Mouse (Mus musculus) frontal cortex, postnatal 14 days (tissue): ENCODE measurements around the gene Prex1.

Source experiments
- DNase-seq, 2 experiments: peaks; one replicate each; pipeline ENCODE4 v3.0.0; 2022; ENCODE audit warnings: low spot score in 2 of 2

Gene Prex1

DNA sequence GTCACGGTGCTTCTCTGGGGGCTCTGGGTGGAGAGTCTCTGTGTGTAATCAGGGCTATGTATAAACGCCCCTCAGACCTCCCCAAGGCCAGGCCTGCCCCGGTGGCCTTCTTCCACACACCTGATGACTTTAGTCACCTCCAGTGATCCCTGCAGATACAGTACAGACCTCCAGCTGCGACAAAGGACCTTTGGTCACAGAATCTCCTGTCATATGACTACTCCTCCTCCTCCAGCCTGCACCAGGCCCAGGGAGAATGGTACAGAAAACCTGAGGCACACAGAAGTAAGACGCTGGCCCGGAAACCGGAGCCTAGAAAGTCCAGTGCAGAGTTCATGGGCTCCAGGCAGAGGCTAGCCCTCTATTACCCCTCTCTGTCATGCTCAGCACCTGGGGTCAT is 152.8 kb downstream of the Prex1 start:
- no peak for DNase-seq

GRCm38 (mm10) chr2:166559531-166559930 is 154.1 kb downstream of the Prex1 start:
- no peak for DNase-seq

GRCm38 (mm10) chr2:166555508-166555907 is 158.1 kb downstream of the Prex1 start:
- DNase-seq = peak in 1 of 2 experiments; percentile 49

- no peak for DNase-seq
Observed at GRCm38 (mm10) chr2:166554169-166554505, 159.5 kb downstream of the Prex1 start.

DNA sequence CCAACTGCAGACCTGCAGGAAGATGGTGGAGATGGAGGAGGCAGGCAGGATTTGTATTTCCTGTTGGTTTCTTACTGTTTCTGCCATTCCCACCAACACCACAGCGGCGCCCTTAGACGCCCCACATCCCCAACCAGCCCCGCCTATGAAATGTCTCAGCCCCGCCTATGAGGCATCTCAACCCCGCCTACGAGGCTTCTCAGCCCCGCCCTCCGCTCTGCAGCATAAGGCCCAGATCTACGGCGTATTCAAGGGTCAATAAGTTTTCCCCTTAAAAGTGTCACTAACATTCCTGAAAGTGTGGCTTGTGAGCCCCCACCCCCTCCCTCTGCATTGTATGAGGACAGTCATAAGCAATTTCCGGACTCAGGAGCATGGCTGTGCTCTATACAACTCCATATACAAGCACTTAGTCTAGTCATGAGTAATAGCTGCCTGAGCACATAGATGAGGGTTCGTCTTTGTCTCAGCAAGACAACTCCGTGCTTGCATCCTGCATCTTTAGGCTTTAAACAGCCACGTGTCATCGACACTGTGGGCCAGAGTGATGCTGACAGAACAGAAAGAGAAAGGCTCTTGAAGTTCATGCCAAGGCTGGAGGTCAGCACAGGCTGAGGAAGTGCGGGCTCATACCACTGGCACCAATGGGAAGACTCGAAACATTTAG is 160.0 kb downstream of the Prex1 start:
- no peak for DNase-seq

- DNase-seq = no peak
Observed at GRCm38 (mm10) chr2:166552657-166553056, 161.0 kb downstream of the Prex1 start.

DNA sequence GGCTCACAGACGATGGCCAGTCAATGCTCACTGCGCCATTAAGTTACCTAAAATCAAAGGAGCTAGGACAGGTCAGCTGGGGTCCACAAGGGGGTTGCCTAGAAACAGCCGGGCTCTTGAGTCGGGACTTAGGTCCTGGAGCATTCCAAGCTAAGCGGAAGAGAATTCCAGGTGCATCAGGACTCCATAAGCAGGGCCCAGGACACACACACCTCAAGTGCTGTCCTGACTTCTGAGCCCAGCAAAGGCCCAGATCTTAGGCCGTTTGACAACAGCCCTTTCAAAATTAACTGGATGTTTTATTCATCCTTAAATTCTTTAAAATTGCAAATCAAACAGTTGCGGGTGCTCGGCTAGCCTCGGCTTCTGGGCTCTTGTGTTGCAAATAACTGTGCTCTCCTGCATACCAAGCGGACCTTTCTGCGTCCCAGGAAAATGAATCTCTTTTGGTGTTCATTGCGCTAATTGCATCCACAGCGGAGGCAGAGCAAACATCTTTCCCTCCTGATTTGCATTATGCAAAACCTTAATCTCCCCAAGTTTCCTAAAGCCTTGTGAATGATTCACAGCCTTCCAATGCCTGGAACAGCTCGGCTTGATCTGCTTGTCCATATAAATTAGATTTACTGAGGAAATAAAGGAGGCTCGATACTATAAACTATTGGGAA is 161.7 kb downstream of the Prex1 start:
- DNase-seq = no peak

DNA sequence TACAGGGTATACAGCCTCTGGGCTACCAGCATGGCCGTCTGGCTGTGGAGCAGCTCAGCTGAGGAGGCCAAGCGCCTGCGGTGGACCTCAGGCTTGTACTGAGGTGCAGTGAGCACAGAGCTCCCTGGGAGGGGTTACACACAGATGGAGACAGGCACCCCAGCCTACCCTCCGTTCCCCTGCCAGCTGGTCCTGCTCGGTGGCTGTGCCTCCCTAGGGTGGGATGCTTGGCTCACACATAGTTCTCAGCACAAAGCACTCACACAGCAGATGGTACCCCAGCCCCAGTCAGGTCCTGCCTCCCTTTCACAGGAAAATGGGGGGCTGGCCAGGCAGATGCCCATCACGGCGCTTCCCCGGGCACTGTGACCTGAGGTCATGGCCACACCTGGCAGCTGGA is 163.8 kb downstream of the Prex1 start:
- DNase-seq = no peak

DNA sequence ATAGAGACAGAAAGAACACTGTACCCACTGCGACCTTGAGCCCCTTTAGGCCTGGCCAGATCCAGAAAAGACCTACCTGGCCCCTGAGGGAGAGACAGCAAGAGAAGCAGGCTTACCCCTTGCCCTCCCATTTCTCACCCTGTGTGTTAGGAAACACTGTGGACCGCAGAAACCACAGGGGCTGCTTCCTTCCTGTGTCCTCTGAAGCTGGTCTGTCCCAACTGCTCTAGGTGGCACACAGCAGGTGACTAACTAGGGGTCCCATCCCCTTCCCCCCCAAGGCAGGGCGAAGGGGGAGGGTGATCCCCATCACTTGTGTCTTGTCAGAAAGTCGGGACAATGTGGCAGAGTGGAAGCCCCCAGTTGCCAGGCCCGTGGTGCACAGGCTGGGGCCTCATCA is 164.6 kb downstream of the Prex1 start:
- no peak for DNase-seq

- no peak for DNase-seq
Observed at GRCm38 (mm10) chr2:166545580-166545979, 168.1 kb downstream of the Prex1 start.

DNA sequence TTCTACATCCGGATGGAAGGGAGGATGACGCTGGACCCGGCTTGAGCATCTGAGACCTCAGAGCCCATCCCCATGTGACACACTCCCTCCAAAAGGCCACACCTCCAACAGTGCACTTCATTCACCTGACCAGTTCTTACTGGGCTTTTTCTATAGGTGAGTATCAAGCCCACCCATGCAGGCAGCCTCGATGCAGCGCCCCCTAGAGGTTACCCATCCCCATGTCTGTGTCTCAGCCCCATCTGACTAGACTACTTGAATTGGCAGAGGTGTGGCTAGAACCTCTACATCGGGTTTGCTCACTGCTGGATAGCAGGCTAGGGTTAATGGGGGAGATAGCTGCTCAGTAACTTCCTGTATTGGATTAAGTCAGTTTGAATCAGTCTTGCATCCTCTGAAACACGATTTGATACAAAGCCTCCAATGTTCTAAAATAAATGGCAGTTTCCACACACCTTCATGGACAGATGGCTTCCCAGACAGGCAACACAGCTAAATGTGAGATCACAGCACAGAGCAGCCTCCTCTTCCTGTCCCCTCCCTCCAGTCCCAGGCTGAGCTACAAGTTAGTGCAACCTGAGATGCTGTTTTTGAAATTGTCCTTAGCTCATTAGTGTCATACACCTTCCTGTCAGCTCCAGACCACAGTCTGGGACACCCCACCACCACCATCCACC is 168.9 kb downstream of the Prex1 start:
- no peak for DNase-seq

- DNase-seq = no peak
Observed at GRCm38 (mm10) chr2:166541112-166541928, 172.3 kb downstream of the Prex1 start.

- no peak for DNase-seq
Observed at GRCm38 (mm10) chr2:166540216-166540615, 173.4 kb downstream of the Prex1 start.

GRCm38 (mm10) chr2:166536896-166537295 is 176.7 kb downstream of the Prex1 start:
- DNase-seq = no peak

DNA sequence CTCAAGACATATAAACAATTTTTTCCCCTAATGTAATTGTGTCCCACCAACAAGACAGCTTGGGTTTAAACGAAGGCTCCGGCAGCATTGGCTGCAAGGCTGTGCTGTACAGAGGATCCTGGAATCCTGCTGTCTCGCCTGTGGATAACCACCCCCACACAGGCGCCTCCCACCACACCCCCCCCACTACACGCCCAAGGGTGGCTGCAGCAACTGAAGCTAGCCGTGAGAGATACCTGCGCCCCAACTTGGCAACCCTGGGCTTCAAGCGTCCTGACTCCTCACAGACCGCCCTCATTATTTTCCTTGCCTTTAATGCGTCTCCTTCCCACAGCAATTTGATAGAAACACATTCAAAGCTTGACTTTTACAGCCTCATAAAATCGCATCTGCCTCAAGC is 178.1 kb downstream of the Prex1 start:
- DNase-seq = no peak

DNA sequence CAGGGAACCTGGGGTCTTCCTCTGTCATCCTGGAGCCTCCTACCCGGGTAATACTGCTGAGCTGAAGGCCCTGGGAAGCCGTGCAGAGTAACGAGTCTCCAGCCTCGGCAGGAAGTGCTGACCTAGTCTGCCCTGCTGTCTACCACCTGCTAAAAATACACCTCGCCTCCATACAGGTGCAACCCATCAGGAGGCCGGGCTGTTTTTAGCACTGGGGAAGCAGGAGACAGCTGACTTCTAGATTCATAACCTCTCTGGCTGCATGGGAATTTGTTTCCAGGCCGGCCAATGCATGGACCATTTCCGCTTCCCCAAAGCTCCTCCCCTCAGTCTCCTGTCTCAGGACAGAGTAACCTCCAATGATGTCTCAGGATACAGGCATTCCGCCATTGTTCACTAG is 187.4 kb downstream of the Prex1 start:
- DNase-seq = no peak

DNA sequence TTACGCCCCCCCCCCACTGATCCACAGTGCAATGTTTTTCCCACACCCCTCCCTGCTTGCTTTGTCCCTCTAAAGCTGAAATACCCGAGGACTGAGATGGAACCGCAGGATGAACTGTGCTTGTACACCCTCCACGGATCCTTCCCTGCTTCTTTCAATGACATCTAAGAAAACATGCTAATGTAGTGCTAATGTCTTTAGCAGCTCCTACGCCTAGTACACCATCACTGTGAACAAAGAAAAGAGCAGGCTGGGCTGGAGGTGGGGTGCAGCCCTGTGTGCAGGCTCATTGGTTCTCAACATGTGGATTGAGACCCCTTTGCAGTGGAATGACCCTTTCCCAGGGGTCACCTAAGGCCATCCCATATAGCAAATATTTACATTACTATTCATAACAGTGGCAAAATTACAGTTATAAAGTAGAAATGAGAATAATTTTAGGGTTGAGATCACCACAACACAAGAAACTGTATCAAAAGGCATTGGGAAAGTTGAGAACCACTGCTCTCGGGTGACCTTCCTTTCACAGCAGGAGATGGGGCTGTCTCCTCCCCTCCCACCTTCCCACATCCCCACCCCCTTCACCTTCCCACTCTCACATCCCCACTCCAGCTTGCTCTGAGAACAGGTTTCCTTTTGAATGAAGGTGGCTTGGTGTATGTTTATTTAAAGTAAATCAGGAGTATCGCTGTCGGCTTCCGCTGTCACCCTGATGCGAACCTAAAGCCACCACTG is 190.3 kb downstream of the Prex1 start:
- DNase-seq = no peak

DNA sequence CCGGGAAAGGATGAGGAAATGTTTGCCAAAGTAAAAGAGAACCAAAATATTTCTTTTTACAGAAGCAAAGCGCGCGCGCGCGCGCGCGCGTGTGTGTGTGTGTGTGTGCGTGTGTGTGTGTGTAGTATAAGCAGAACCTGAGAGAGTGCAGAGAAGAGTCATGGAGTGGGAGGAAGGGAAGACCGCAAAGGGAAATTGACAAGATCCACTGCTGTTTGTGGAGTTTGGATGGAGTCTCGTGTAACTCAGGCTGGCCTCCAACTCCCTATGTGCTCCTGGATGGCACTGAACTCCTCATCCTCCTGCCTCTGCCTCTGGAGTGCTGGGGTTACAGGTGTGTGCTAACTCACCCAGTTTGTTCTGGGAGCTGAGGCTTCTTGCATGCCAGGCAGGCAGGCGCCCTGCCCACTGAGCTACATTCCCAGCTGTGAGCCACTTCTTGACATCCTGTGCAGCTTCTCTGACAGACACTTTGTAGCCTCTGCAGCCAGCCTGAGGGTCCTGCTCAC is 191.0 kb downstream of the Prex1 start:
- no peak for DNase-seq

GRCm38 (mm10) chr2:166521878-166522611 is 191.6 kb downstream of the Prex1 start:
- DNase-seq = no peak

DNA sequence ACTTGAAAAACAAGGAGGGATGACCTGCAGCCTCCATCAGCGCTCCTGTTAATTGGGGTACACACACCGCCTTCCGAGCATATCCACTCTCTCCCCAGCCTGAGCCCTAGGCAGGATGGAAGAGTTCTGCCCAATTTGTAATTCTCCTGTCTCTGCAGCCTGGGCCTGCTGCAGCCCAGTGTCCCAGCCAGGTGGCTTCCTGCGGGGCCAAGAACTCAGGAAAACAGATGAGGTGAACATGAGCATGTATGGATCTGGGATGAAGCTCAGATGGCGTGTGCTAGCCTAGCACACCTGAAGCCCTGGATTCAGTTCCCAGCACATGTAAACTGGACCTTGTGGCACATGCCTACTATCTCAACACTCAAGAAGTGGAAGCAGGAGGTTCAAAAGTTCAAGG is 192.2 kb downstream of the Prex1 start:
- no peak for DNase-seq

DNA sequence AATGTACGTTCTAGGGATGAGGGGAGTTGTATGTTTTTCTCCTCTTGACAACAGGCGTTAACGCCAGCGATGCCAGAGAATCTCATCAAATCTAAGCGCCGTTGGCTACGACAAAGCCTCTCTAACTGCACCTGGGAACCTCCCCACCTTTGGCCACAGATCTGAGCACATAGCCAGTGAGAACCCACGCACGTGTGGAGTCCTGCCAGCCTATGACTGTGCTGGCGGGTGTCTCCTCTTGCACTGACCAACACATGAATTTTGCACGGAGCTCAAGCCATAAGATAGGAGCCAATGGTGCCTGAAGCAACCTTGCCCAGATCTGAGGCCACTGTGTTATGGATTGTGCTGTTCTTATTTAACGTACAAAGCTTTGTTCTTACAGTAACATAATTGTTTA is 193.1 kb downstream of the Prex1 start:
- no peak for DNase-seq
